8 mouse cellular contexts compared by ENCODE assay signal in the genomic region with DNA sequence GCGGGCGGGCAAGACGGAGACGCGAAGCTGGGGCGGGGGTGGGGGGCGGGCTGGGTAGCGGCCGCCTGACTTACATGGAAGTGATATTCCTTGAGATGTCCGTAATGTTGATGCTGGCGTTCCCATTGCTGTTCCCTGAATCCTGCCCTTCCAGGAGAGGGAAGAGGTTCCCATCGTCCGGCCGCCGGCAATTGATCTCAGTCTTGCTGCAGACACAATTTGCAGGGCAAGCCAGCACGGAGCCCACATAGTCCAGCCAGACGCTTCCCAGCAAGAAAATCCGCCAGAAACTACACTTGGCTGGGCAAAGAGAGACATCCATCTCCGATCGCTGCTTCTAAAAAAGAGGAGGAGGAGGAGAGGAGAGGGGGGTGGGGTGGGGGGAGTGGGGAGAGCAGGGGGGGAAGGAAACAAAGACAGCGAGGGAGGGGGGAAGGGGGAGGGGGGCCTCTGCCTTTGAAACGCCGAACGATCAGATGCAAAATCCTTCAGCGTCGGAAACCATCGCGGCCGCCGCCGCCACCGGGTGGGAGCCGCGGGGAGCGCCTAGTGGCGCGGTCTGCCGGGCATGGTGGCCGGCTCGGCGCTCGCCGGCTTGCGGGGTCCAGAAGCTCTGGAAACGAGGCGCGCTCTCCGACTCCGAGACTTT.
A peak's percentile ranks its signal among the peaks of the same experiment; 100 is the strongest.
DNase-seq lines count a peak whose midpoint lies in the region; ATAC-seq and TF ChIP-seq lines count a peak whose summit lies in the region.

No protein-coding gene starts in this region.

- H3K9me3 ChIP-seq in embryonic facial prominence, embryonic 11.5 days (replicated peaks; ENCODE audit: control insufficient read depth, low read length), result no peaks in the 10 kb centered on the region
- no peaks in the 10 kb centered on the region for H3K9me3 ChIP-seq in intestine, embryonic 15.5 days
- no peaks in the 10 kb centered on the region for H3K9me3 ChIP-seq in neural tube, embryonic 12.5 days

- H3K27ac ChIP-seq in kidney, adult 2 months (ENCODE audit: insufficient read depth, low read depth, low read length), result no peak overlapping the region
- no peak overlapping the region; the same call in 1 of the 2 replicates for H3K27ac ChIP-seq in embryonic facial prominence, embryonic 11.5 days (replicated peaks; ENCODE audit: low read depth, low read length)
- H3K27ac ChIP-seq in intestine, embryonic 15.5 days, result no peak overlapping the region
- peak overlapping the region; percentile 47 for H3K27ac ChIP-seq in neural tube, embryonic 12.5 days

- no peaks in the 10 kb centered on the region; the same call in none of the 2 replicates for H3K27me3 ChIP-seq in kidney, adult 2 months (replicated peaks; ENCODE audit: control insufficient read depth, insufficient read depth, low read length)
- peaks cover 50% of the 10 kb centered on the region for H3K27me3 ChIP-seq in embryonic facial prominence, embryonic 11.5 days (ENCODE audit: control insufficient read depth, insufficient read depth, low read length)
- peaks cover 74% of the 10 kb centered on the region for H3K27me3 ChIP-seq in intestine, embryonic 15.5 days (replicated peaks)
- H3K27me3 ChIP-seq in neural tube, embryonic 12.5 days (replicated peaks), result peaks cover 19% of the 10 kb centered on the region

- no peak for TF ChIP-seq CTCF in kidney, adult 2 months (conservative IDR thresholded peaks at IDR 0.05; ENCODE audit: insufficient read depth, insufficient read length, low read depth, low read length)

- H3K4me3 ChIP-seq in kidney, adult 2 months (ENCODE audit: insufficient read depth, low read depth, low read length), result peak overlapping the region; percentile 30
- peak overlapping the region; percentile 43 for H3K4me3 ChIP-seq in embryonic facial prominence, embryonic 11.5 days (ENCODE audit: low read depth, low read length)
- H3K4me3 ChIP-seq in intestine, embryonic 15.5 days (replicated peaks), result peak overlapping the region; percentile 45
- H3K4me3 ChIP-seq in neural tube, embryonic 12.5 days, result peak overlapping the region; percentile 52

- TF ChIP-seq POLR2A in kidney, adult 2 months (IDR thresholded peaks at IDR 0.05; ENCODE audit: low read depth, low read length), result no peak

- peak overlapping the region; percentile 72 for H3K4me2 ChIP-seq in embryonic facial prominence, embryonic 11.5 days (ENCODE audit: low read depth, low read length)
- H3K4me2 ChIP-seq in intestine, embryonic 15.5 days (replicated peaks), result peak overlapping the region; percentile 93
- H3K4me2 ChIP-seq in neural tube, embryonic 12.5 days (replicated peaks), result peak overlapping the region; percentile 83

- H3K9ac ChIP-seq in embryonic facial prominence, embryonic 11.5 days (replicated peaks; ENCODE audit: low read length), result peak overlapping the region; percentile 26
- H3K9ac ChIP-seq in intestine, embryonic 15.5 days, result 0 out of 2 replicates have a peak overlapping the region, but pooled peaks have one; percentile 23
- H3K9ac ChIP-seq in neural tube, embryonic 12.5 days, result peak overlapping the region; percentile 72

- 0 out of 2 replicates have a peak, but pooled peaks cover 2% of the 10 kb centered on the region for H3K4me1 ChIP-seq in kidney, adult 2 months (ENCODE audit: control insufficient read depth, insufficient read depth, low read length)
- H3K4me1 ChIP-seq in embryonic facial prominence, embryonic 11.5 days (ENCODE audit: control insufficient read depth, insufficient read depth, low read length), result peaks cover 5% of the 10 kb centered on the region; the same call in 1 of the 2 replicates
- peaks cover 9% of the 10 kb centered on the region for H3K4me1 ChIP-seq in intestine, embryonic 15.5 days (replicated peaks)
- peaks cover 16% of the 10 kb centered on the region for H3K4me1 ChIP-seq in neural tube, embryonic 12.5 days

- WGBS in kidney, adult 2 months, result under 1% methylated on average over 48 of the region's 49 CpGs
- under 1% methylated on average over 47 of the region's 49 CpGs for WGBS in embryonic facial prominence, embryonic 11.5 days
- under 1% methylated on average over 48 of the region's 49 CpGs for WGBS in intestine, embryonic 15.5 days
- under 1% methylated on average over 49 of the region's 49 CpGs for WGBS in neural tube, embryonic 12.5 days

- DNase-seq in kidney, adult 2 months, result no peak
- DNase-seq in kidney, adult 11 months, result no peak
- peak; percentile 51 for DNase-seq in MN1 (ENCODE audit: low spot score)
- DNase-seq in embryonic facial prominence, embryonic 11.5 days (ENCODE audit: low spot score), result peak; percentile 55
- no peak for DNase-seq in gastrocnemius, postnatal 10 days
- DNase-seq in spleen, adult 18-20 months, result no peak

- ATAC-seq in embryonic facial prominence, embryonic 11.5 days (replicated peaks; ENCODE audit: insufficient number of reproducible peaks, low FRiP score, low TSS enrichment, low read depth), result 0 out of 2 replicates have a peak, but pooled peaks have one; percentile 14
- ATAC-seq in intestine, embryonic 15.5 days, result peak; percentile 52
- peak; percentile 51 for ATAC-seq in neural tube, embryonic 12.5 days (ENCODE audit: low FRiP score, low read depth)

- H3K36me3 ChIP-seq in kidney, adult 2 months (ENCODE audit: control insufficient read depth, insufficient read depth, low read length), result no peaks in the 10 kb centered on the region
- H3K36me3 ChIP-seq in embryonic facial prominence, embryonic 11.5 days (replicated peaks; ENCODE audit: control insufficient read depth, insufficient read depth, low read depth, low read length), result no peaks in the 10 kb centered on the region
- no peaks in the 10 kb centered on the region for H3K36me3 ChIP-seq in intestine, embryonic 15.5 days
- H3K36me3 ChIP-seq in neural tube, embryonic 12.5 days, result no peaks in the 10 kb centered on the region

Comparison
In these comparisons a context has a peak if more than half of its experiments do, and no peak if none do; other contexts are left out.
1. DNase-seq: peak in MN1 (single experiment) and embryonic facial prominence, embryonic 11.5 days (single experiment); none in kidney, adult 2 months (single experiment), kidney, adult 11 months (single experiment), gastrocnemius, postnatal 10 days (single experiment) and spleen, adult 18-20 months (0 of 2).
2. Peak in every context shown above with its lines, with median percentiles within 50 percentile points of each other: H3K4me3 ChIP-seq, ATAC-seq, H3K4me2 ChIP-seq and H3K9ac ChIP-seq.